Mouse (Mus musculus): Measurements from ENCODE around the gene Ifna15. TPM values are rescaled to one million over a fixed set of nuclear protein-coding genes. Genes with fewer than 3 reads are reported as not detected.

Ifna15 gene
- polyA plus RNA-seq, 1 experiment: not detected

GRCm38 (mm10) chr4:88543649-88544234 lies 14.3 kb downstream of the Ifna15 start:
- 45% methylated on average over 2 of the region's 2 CpGs for WGBS
- Histone ChIP-seq H3K4me3 (ENCODE audit: extremely low read depth, insufficient read depth, insufficient read length) (no peak overlapping the region), H3K27ac (ENCODE audit: insufficient read depth, low read length) (no peak overlapping the region), H3K36me3 (ENCODE audit: control insufficient read depth, insufficient read depth, low read length) (no peaks in the 10 kb centered on the region), H3K27me3 (ENCODE audit: control insufficient read depth, insufficient read depth, low read length) (no peaks in the 10 kb centered on the region), H3K4me1 (ENCODE audit: control insufficient read depth, insufficient read depth, insufficient read length) (no peaks in the 10 kb centered on the region)
- DNase-seq (ENCODE audit: low read depth in 1 of 2, low spot score in 2 of 2): peak in 1 of 2 experiments; percentile 41
- TF ChIP-seq CTCF (IDR thresholded peaks at IDR 0.05; ENCODE audit: extremely low read depth, insufficient read depth, insufficient read length, insufficient replicate concordance) (no peak), POLR2A (IDR thresholded peaks at IDR 0.05; ENCODE audit: low read depth, low read length) (no peak)

GRCm38 (mm10) chr4:88537328-88537727 lies 20.7 kb downstream of the Ifna15 start:
- no peak overlapping the region for H3K4me3 ChIP-seq (ENCODE audit: extremely low read depth, insufficient read depth, insufficient read length)
- no peak overlapping the region for H3K27ac ChIP-seq (ENCODE audit: insufficient read depth, low read length)
- H3K27me3 ChIP-seq (ENCODE audit: control insufficient read depth, insufficient read depth, low read length): no peaks in the 10 kb centered on the region
- TF ChIP-seq POLR2A (IDR thresholded peaks at IDR 0.05; ENCODE audit: low read depth, low read length): no peak
- no peak for TF ChIP-seq CTCF (IDR thresholded peaks at IDR 0.05; ENCODE audit: extremely low read depth, insufficient read depth, insufficient read length, insufficient replicate concordance)
- WGBS: 16% methylated on average over 12 of the region's 12 CpGs
- no peak for DNase-seq (ENCODE audit: low read depth in 1 of 2, low spot score in 2 of 2)
- H3K36me3 ChIP-seq (ENCODE audit: control insufficient read depth, insufficient read depth, low read length): no peaks in the 10 kb centered on the region
- peaks cover 4% of the 10 kb centered on the region; the same call in 1 of the 2 replicates for H3K4me1 ChIP-seq (ENCODE audit: control insufficient read depth, insufficient read depth, insufficient read length)

GRCm38 (mm10) chr4:88536640-88537039 lies 21.4 kb downstream of the Ifna15 start:
- Histone ChIP-seq H3K36me3 (ENCODE audit: control insufficient read depth, insufficient read depth, low read length) (no peaks in the 10 kb centered on the region), H3K4me1 (ENCODE audit: control insufficient read depth, insufficient read depth, insufficient read length) (peaks cover 4% of the 10 kb centered on the region; the same call in 1 of the 2 replicates), H3K27me3 (ENCODE audit: control insufficient read depth, insufficient read depth, low read length) (no peaks in the 10 kb centered on the region), H3K27ac (ENCODE audit: insufficient read depth, low read length) (no peak overlapping the region), H3K4me3 (ENCODE audit: extremely low read depth, insufficient read depth, insufficient read length) (no peak overlapping the region)
- WGBS: 85% methylated on average over 7 of the region's 7 CpGs
- no peak for DNase-seq (ENCODE audit: low read depth in 1 of 2, low spot score in 2 of 2)
- TF ChIP-seq POLR2A (IDR thresholded peaks at IDR 0.05; ENCODE audit: low read depth, low read length): no peak
- TF ChIP-seq CTCF (IDR thresholded peaks at IDR 0.05; ENCODE audit: extremely low read depth, insufficient read depth, insufficient read length, insufficient replicate concordance): no peak

- Histone ChIP-seq H3K4me3 (ENCODE audit: extremely low read depth, insufficient read depth, insufficient read length) (no peak overlapping the region), H3K36me3 (ENCODE audit: control insufficient read depth, insufficient read depth, low read length) (no peaks in the 10 kb centered on the region), H3K4me1 (ENCODE audit: control insufficient read depth, insufficient read depth, insufficient read length) (peaks cover 4% of the 10 kb centered on the region; the same call in 1 of the 2 replicates), H3K27me3 (ENCODE audit: control insufficient read depth, insufficient read depth, low read length) (no peaks in the 10 kb centered on the region), H3K27ac (ENCODE audit: insufficient read depth, low read length) (no peak overlapping the region)
- no peak for DNase-seq (ENCODE audit: low read depth in 1 of 2, low spot score in 2 of 2)
- 77% methylated on average over 1 of the region's 1 CpGs for WGBS
- TF ChIP-seq POLR2A (IDR thresholded peaks at IDR 0.05; ENCODE audit: low read depth, low read length): no peak
- no peak for TF ChIP-seq CTCF (IDR thresholded peaks at IDR 0.05; ENCODE audit: extremely low read depth, insufficient read depth, insufficient read length, insufficient replicate concordance)
These were observed 22.3 kb downstream of the Ifna15 start for GRCm38 (mm10) chr4:88535742-88536141.

DNA sequence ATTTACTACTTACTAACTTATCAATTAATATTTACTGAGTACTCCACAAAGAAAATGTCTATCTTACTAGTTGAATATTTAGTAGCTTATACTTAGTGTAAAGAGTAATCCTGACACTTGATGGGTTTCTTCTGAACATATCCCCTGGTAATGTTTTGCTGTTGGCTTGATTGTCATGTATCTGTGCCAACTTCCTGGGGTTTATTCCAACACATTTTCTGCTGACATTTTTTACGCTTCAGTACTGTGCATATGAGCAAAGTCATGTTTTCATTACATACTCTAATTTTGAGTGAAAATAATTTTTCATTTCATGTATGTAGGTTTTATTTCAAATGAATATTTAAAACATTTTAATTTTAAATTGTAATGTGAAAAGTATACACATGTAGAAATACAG lies 23.1 kb downstream of the Ifna15 start:
- WGBS: 83% methylated on average over 1 of the region's 1 CpGs
- DNase-seq (ENCODE audit: low read depth in 1 of 2, low spot score in 2 of 2): no peak
- no peak overlapping the region for H3K4me3 ChIP-seq (ENCODE audit: extremely low read depth, insufficient read depth, insufficient read length)
- H3K27me3 ChIP-seq (ENCODE audit: control insufficient read depth, insufficient read depth, low read length): no peaks in the 10 kb centered on the region
- no peaks in the 10 kb centered on the region for H3K36me3 ChIP-seq (ENCODE audit: control insufficient read depth, insufficient read depth, low read length)
- TF ChIP-seq CTCF (IDR thresholded peaks at IDR 0.05; ENCODE audit: extremely low read depth, insufficient read depth, insufficient read length, insufficient replicate concordance): no peak
- no peak for TF ChIP-seq POLR2A (IDR thresholded peaks at IDR 0.05; ENCODE audit: low read depth, low read length)
- peaks cover 4% of the 10 kb centered on the region; the same call in 1 of the 2 replicates for H3K4me1 ChIP-seq (ENCODE audit: control insufficient read depth, insufficient read depth, insufficient read length)
- no peak overlapping the region for H3K27ac ChIP-seq (ENCODE audit: insufficient read depth, low read length)

DNA sequence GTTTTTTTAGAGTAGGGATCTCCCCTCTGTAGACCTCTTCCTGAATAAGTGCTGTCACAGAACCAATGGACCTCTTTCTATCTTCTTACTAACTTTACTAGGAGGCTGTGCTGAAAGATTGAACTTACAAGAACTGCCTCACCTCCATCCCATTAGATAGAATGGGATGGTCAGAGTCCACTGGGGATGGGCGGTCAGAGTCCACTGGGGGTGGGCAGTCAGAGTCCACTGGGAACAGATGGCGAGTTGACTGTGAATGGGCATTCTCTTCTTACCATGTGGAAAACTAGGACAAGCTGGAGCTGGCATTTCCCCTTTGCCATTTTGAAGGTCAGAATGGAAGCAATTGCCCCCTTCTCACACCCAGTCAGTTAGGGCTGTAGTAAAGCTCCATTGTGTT lies 24.5 kb downstream of the Ifna15 start:
- WGBS: 93% methylated on average over 2 of the region's 2 CpGs
- no peaks in the 10 kb centered on the region for H3K36me3 ChIP-seq (ENCODE audit: control insufficient read depth, insufficient read depth, low read length)

DNA sequence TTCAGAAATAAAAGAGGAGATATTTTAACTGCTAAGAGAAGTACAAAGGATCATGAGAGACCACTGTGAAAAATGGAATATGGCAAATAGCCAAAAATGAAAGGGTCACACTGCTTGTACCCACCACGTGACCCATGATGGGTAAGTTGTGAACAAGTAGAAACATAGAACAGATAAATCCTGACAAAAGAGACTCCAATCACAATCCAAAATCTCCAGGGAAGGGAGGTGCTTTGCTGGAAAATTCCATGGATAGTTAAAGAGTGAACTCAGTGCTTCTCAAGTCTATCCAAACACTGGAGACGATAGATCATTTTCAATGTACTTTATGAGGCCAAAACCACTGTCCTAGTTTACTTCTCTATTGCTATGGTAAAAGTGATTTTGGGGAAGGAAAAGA lies 27.2 kb downstream of the Ifna15 start:
- WGBS: 83% methylated on average over 2 of the region's 2 CpGs
- Histone ChIP-seq H3K36me3 (ENCODE audit: control insufficient read depth, insufficient read depth, low read length) (no peaks in the 10 kb centered on the region), H3K4me3 (ENCODE audit: extremely low read depth, insufficient read depth, insufficient read length) (no peak overlapping the region), H3K27me3 (ENCODE audit: control insufficient read depth, insufficient read depth, low read length) (no peaks in the 10 kb centered on the region), H3K27ac (ENCODE audit: insufficient read depth, low read length) (no peak overlapping the region), H3K4me1 (ENCODE audit: control insufficient read depth, insufficient read depth, insufficient read length) (no peaks in the 10 kb centered on the region)
- no peak for DNase-seq (ENCODE audit: low read depth in 1 of 2, low spot score in 2 of 2)
- no peak for TF ChIP-seq CTCF (IDR thresholded peaks at IDR 0.05; ENCODE audit: extremely low read depth, insufficient read depth, insufficient read length, insufficient replicate concordance)
- TF ChIP-seq POLR2A (IDR thresholded peaks at IDR 0.05; ENCODE audit: low read depth, low read length): no peak

More for the DNA sequence above, 24.5 kb downstream of the Ifna15 start:
- Histone ChIP-seq H3K4me1 (ENCODE audit: control insufficient read depth, insufficient read depth, insufficient read length) (peaks cover 4% of the 10 kb centered on the region; the same call in 1 of the 2 replicates), H3K27me3 (ENCODE audit: control insufficient read depth, insufficient read depth, low read length) (no peaks in the 10 kb centered on the region), H3K27ac (ENCODE audit: insufficient read depth, low read length) (no peak overlapping the region), H3K4me3 (ENCODE audit: extremely low read depth, insufficient read depth, insufficient read length) (no peak overlapping the region)
- DNase-seq (ENCODE audit: low read depth in 1 of 2, low spot score in 2 of 2): no peak
- no peak for TF ChIP-seq POLR2A (IDR thresholded peaks at IDR 0.05; ENCODE audit: low read depth, low read length)
- no peak for TF ChIP-seq CTCF (IDR thresholded peaks at IDR 0.05; ENCODE audit: extremely low read depth, insufficient read depth, insufficient read length, insufficient replicate concordance)

Data from spleen, adult 2 months (tissue).